Mouse (Mus musculus): ENCODE results near the gene Lrch1. TPM values are rescaled to one million over a fixed set of nuclear protein-coding genes. Genes with fewer than 3 reads are reported as not detected.
A peak's percentile ranks its signal among the peaks of the same experiment; 100 is the strongest.

The Lrch1 gene
- total and polyA plus RNA-seq, 3 experiments = 7.5 to 17.1 (median 14.8) TPM

GRCm38 (mm10) chr14:74852965-74853758 is 94.5 kb downstream of the Lrch1 start:
- 0 out of 2 replicates have a peak, but pooled peaks have one; percentile 20 for TF ChIP-seq EP300 (IDR thresholded peaks at IDR 0.05; ENCODE audit: insufficient read depth, low read depth, low read length)
- TF ChIP-seq POLR2A (IDR thresholded peaks at IDR 0.05; ENCODE audit: insufficient read depth, low read depth, low read length) = no peak
- TF ChIP-seq CTCF (IDR thresholded peaks at IDR 0.05) = no peak
- WGBS = 13% methylated on average over 16 of the region's 16 CpGs
- Histone ChIP-seq H3K4me1 (ENCODE audit: control insufficient read depth, insufficient read depth, low read length) (peaks cover 20% of the 10 kb centered on the region), H3K27ac (peak overlapping the region; percentile 65), H3K4me3 (no peak overlapping the region; the same call in 1 of the 2 replicates), H3K36me3 (ENCODE audit: control insufficient read depth, insufficient read depth, low read length) (peaks cover 20% of the 10 kb centered on the region), H3K9ac (ENCODE audit: low read depth, low read length) (peak overlapping the region; percentile 2; the same call in 1 of the 2 replicates), H3K27me3 (ENCODE audit: control insufficient read depth, insufficient read depth, low read length) (no peaks in the 10 kb centered on the region), H3K79me2 (replicated peaks; ENCODE audit: control insufficient read depth, insufficient read depth, low read length) (no peaks in the 10 kb centered on the region)
- DNase-seq = peak in 1 of 2 experiments; percentile 45
- intact Hi-C loops (cut with DNase I) = loop anchor here (2.0 kb wide), 1 partner anchor 14 kb away; no protein-coding TSS in a partner anchor

GRCm38 (mm10) chr14:74851866-74852265 is 95.8 kb downstream of the Lrch1 start:
- Histone ChIP-seq H3K9ac (ENCODE audit: low read depth, low read length) (no peak overlapping the region), H3K4me1 (ENCODE audit: control insufficient read depth, insufficient read depth, low read length) (peaks cover 20% of the 10 kb centered on the region), H3K79me2 (replicated peaks; ENCODE audit: control insufficient read depth, insufficient read depth, low read length) (no peaks in the 10 kb centered on the region), H3K4me3 (no peak overlapping the region), H3K27ac (no peak overlapping the region; the same call in 1 of the 2 replicates), H3K27me3 (ENCODE audit: control insufficient read depth, insufficient read depth, low read length) (no peaks in the 10 kb centered on the region), H3K36me3 (ENCODE audit: control insufficient read depth, insufficient read depth, low read length) (peaks cover 20% of the 10 kb centered on the region)
- 46% methylated on average over 9 of the region's 9 CpGs for WGBS
- DNase-seq = no peak
- TF ChIP-seq EP300 (IDR thresholded peaks at IDR 0.05; ENCODE audit: insufficient read depth, low read depth, low read length) = no peak
- no peak for TF ChIP-seq CTCF (IDR thresholded peaks at IDR 0.05)
- no peak for TF ChIP-seq POLR2A (IDR thresholded peaks at IDR 0.05; ENCODE audit: insufficient read depth, low read depth, low read length)
- intact Hi-C loops (cut with DNase I) = loop anchor here (2.0 kb wide), 1 partner anchor 15 kb away; no protein-coding TSS in a partner anchor

GRCm38 (mm10) chr14:74849020-74849419 is 98.7 kb downstream of the Lrch1 start:
- Histone ChIP-seq H3K27me3 (ENCODE audit: control insufficient read depth, insufficient read depth, low read length) (no peaks in the 10 kb centered on the region), H3K36me3 (ENCODE audit: control insufficient read depth, insufficient read depth, low read length) (peaks cover 36% of the 10 kb centered on the region), H3K4me3 (no peak overlapping the region), H3K9ac (ENCODE audit: low read depth, low read length) (no peak overlapping the region), H3K27ac (no peak overlapping the region), H3K79me2 (replicated peaks; ENCODE audit: control insufficient read depth, insufficient read depth, low read length) (no peaks in the 10 kb centered on the region), H3K4me1 (ENCODE audit: control insufficient read depth, insufficient read depth, low read length) (peaks cover 25% of the 10 kb centered on the region)
- TF ChIP-seq POLR2A (IDR thresholded peaks at IDR 0.05; ENCODE audit: insufficient read depth, low read depth, low read length) (no peak), EP300 (IDR thresholded peaks at IDR 0.05; ENCODE audit: insufficient read depth, low read depth, low read length) (no peak), CTCF (IDR thresholded peaks at IDR 0.05) (no peak)
- intact Hi-C loops (cut with DNase I) = no loop called here
- 42% methylated on average over 6 of the region's 6 CpGs for WGBS
- DNase-seq = no peak

- intact Hi-C loops (cut with DNase I) = no loop called here
- Histone ChIP-seq H3K4me1 (ENCODE audit: control insufficient read depth, insufficient read depth, low read length) (peaks cover 21% of the 10 kb centered on the region), H3K27me3 (ENCODE audit: control insufficient read depth, insufficient read depth, low read length) (no peaks in the 10 kb centered on the region), H3K36me3 (ENCODE audit: control insufficient read depth, insufficient read depth, low read length) (peaks cover 29% of the 10 kb centered on the region), H3K9ac (ENCODE audit: low read depth, low read length) (no peak overlapping the region), H3K4me3 (no peak overlapping the region), H3K27ac (peak overlapping the region; percentile 41), H3K79me2 (replicated peaks; ENCODE audit: control insufficient read depth, insufficient read depth, low read length) (no peaks in the 10 kb centered on the region)
- DNase-seq = no peak
- 88% methylated on average over 5 of the region's 5 CpGs for WGBS
- TF ChIP-seq EP300 (IDR thresholded peaks at IDR 0.05; ENCODE audit: insufficient read depth, low read depth, low read length) (no peak), CTCF (IDR thresholded peaks at IDR 0.05) (no peak), POLR2A (IDR thresholded peaks at IDR 0.05; ENCODE audit: insufficient read depth, low read depth, low read length) (no peak)
Observed at GRCm38 (mm10) chr14:74848224-74848623, 99.5 kb downstream of the Lrch1 start.

GRCm38 (mm10) chr14:74847311-74848133 is 100.2 kb downstream of the Lrch1 start:
- Histone ChIP-seq H3K79me2 (replicated peaks; ENCODE audit: control insufficient read depth, insufficient read depth, low read length) (no peaks in the 10 kb centered on the region), H3K4me3 (no peak overlapping the region), H3K36me3 (ENCODE audit: control insufficient read depth, insufficient read depth, low read length) (peaks cover 26% of the 10 kb centered on the region), H3K9ac (ENCODE audit: low read depth, low read length) (no peak overlapping the region), H3K4me1 (ENCODE audit: control insufficient read depth, insufficient read depth, low read length) (peaks cover 15% of the 10 kb centered on the region), H3K27ac (peak overlapping the region; percentile 41), H3K27me3 (ENCODE audit: control insufficient read depth, insufficient read depth, low read length) (no peaks in the 10 kb centered on the region)
- DNase-seq = peak in 1 of 2 experiments; percentile 50
- 47% methylated on average over 14 of the region's 14 CpGs for WGBS
- no peak for TF ChIP-seq CTCF (IDR thresholded peaks at IDR 0.05)
- TF ChIP-seq EP300 (IDR thresholded peaks at IDR 0.05; ENCODE audit: insufficient read depth, low read depth, low read length) = no peak
- TF ChIP-seq POLR2A (IDR thresholded peaks at IDR 0.05; ENCODE audit: insufficient read depth, low read depth, low read length) = no peak
- intact Hi-C loops (cut with DNase I) = no loop called here
